Mouse (Mus musculus) frontal cortex, postnatal 36 days (tissue): ENCODE results near the gene Jup.
"Not testable (repeated sequence)": the region's sequence is repeated elsewhere in the genome, so short reads cannot be mapped to it uniquely, and the experiment has no call there.

Experiments used
- DNase-seq, 2 experiments: peaks; one replicate each; pipeline ENCODE4 v3.0.0; 2022; ENCODE audit warnings: low spot score in 2 of 2

The Jup gene

GRCm38 (mm10) chr11:100357408-100357807 is 40.2 kb downstream of the Jup start:
- DNase-seq, result no peak

GRCm38 (mm10) chr11:100356819-100357211 is 40.7 kb downstream of the Jup start:
- DNase-seq, result no peak

GRCm38 (mm10) chr11:100355972-100356818 is 41.4 kb downstream of the Jup start, which contains the start of gene Hap1:
Gene Hap1, minus strand, starts transcription at chr11:100356128.
- peak; percentile 79 to 81 for DNase-seq

GRCm38 (mm10) chr11:100355151-100355951 is 42.2 kb downstream of the Jup start:
- peak; percentile 44 to 47 for DNase-seq

GRCm38 (mm10) chr11:100352076-100352857 is 45.3 kb downstream of the Jup start:
- DNase-seq, result peak in 1 of 2 experiments; percentile 48

GRCm38 (mm10) chr11:100344269-100344668 is 53.3 kb downstream of the Jup start:
- DNase-seq, result no peak

GRCm38 (mm10) chr11:100335731-100336130 is 61.8 kb downstream of the Jup start:
- DNase-seq, result no peak

- no peak for DNase-seq
Observed at GRCm38 (mm10) chr11:100333944-100334457, 63.6 kb downstream of the Jup start, which contains the start of gene Gast. Gene Gast, plus strand, starts transcription at chr11:100334407.

DNA sequence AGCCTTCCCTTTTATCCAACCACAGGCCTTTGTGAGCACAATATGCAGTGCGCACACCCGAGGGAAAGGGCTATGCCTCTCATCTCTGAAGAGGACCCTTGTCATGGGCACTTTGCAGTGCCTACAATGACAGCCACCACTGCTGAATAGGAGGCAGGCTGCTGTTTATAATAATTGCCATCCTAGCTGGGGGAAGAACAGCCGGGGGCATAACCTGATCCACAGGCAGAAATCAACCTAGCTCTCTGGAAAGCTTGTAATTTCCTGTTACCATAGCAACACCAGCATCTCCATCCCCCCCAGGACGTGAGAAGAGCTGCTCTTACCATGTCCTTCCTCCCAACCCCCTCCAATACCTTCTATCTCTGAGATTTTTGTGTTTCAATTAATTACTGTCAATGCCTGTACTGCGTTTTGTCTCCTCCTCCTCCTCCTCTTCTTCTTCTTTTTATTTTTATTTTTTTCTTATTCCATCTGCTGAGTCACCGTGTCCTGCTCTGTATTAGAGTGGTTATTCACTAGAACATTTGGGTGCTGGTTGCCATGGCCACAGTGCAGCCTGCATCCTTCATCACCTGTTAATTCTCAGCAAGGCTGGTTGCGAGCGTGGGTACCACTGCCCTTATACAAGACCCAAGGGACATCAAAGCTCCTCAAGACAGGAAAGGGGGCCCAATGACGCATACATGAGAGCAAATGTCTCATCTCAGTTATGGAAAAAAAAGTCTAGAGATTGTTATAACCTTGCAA is 64.6 kb downstream of the Jup start:
- DNase-seq, result peak; percentile 59 to 64

DNA sequence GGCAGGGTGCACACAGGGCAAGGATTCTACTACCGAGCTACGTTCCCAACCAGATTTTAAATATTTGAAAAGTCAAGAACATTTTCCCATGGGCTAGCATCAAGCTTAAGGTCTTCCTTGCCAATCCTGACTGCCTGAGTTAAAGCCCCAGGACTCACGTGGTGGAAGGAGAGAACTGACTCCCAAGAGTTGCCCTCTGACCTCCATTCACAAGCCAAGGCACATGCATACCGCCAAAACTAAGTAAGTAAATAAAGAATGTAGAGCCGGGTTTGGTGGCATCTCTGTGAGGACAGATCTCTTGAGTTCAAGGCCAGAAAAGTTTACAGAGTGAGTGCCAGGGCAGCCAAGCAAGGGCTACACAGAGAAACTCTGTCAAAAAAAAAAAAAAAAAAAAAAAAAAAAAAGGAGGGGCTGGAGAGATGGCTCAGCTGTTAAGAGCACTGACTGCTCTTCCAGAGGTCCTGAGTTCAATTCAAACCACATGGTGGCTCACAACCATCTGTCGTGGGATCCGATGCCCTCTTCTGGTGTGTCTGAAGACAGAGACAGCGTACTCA is 66.7 kb downstream of the Jup start:
- DNase-seq, result not testable (repeated sequence)

DNA sequence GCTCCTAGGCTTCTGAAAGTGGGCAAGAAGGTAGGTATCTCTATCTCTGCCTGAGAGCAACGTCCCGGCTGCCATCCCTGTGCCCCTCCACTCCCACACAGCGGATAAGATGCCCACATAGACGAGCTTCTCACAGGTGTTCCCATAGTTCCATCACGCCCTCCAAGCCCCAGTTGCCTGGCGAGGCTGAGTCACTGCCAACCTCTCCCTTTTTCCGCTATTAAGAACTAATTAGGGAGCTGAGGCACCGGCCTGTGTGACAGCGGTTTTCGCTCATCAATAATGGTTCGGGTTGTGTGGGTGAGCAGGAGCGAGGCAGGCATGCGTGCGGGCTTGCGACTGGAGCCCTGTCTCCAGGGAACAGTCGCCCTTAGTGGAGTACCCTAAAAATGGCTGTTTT is 67.3 kb downstream of the Jup start:
- DNase-seq, result no peak

DNA sequence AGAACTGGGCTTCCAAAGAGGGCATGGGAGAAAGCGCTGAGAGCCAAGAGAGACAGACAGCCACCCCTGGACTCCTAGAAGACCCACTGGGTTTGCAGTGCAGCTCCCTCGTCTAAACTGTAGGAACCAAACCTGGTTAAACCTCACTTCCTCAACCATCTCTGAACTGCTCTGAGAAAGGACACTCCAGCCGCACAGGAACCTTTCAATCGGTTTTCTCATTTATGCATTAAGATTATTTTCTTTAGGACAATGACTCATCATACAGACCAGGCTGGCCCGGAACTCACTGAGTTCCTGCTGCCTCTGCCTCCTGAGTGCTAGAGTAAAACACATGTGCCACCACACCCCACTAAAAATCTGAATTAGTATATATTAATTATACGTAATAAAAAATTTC is 69.8 kb downstream of the Jup start:
- DNase-seq, result no peak

DNA sequence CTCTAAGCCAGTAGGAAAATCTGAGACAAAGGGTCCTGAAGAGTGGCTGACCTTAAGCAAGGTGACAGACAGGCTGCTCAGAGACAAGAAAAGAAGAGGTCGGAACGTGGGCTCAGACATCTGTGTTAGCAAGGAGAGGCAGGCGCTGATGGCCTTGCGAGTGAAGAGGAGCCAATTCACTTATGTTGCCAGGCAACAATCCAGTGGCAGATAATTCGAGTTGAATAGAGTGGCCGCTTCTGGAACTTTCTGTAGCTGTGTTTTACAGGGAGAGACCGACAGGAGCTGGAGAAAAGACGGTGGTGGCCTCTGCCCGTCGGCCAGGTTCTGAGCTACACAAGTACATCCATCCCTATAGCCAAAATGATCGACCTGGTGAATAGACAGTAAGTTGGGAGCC is 70.2 kb downstream of the Jup start:
- DNase-seq, result no peak

- DNase-seq, result no peak
Observed at GRCm38 (mm10) chr11:100325062-100325629, 72.4 kb downstream of the Jup start.

GRCm38 (mm10) chr11:100323578-100323977 is 74.0 kb downstream of the Jup start:
- DNase-seq, result peak in 1 of 2 experiments; percentile 67

GRCm38 (mm10) chr11:100322591-100323258 is 74.8 kb downstream of the Jup start:
- DNase-seq, result no peak

DNA sequence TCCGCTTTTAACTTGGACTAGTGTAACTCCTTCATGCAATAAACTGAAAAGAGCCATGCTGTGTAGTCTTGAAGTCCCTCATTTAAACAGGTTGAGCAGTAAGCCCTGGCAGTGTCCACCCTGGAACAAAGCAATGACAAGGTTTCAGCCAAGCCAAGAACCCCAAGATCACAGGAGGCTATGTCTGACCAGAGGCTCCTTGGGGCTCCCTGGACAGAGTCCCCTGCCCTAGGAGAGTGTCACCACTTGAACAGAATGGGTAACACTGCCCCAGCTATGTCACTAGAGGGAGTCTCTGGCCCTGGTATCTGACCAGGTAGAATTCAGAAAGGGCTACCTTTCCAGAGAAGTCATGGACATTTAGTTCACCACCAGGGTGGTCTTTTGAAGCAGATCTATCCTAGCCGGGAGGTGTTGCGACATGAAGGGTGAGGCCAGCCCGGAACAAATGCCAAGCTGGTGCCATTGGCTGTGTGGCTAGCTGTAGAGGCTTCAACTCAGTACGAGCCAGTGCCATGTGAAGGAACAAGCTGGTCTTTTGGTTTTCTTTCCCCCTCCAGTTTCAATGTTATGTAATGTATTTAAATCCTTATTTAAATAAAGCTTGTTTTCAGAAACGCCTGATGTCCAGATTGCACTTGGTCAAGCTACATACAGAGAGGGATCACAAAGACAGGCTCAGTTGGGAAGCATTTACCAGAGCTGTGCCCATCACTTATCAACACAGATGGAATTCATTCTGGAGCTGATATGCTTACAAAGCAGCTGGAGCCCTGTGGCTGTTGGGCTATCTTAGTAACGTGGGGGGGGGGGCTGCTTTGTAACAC is 75.9 kb downstream of the Jup start:
- DNase-seq, result not testable (repeated sequence)

DNA sequence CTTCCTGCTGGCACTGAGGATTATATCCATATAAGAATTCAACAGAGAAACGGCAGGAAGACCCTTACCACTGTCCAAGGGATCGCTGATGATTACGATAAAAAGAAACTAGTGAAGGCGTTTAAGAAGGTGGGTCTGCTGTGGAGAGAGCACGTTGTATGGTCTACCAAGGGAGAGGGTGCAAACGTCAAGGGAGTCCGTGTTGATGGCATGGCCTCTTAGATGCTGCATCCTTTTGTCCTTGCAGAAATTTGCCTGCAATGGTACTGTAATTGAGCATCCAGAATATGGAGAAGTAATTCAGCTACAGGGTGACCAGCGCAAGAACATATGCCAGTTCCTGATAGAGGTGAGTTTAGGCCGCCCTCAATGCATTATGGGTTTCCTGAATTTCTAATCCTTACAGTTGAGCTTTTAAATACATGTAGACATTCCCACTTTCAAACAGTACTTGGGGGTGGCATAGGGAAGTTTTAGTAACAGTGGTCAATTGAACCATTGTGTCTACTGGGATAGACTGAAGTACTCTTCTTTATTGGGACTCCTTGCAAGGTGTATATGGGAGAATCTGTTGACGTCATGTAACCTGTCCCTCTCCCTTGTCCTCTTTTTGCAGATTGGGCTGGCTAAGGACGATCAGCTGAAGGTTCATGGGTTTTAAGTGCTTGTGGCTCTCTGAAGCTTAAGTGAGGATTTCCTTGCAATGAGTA is 76.7 kb downstream of the Jup start:
- DNase-seq, result not testable (repeated sequence)
